Mouse (Mus musculus): ENCODE measurements around the gene Rab6b. TPM values are rescaled to one million over a fixed set of nuclear protein-coding genes. Genes with fewer than 3 reads are reported as not detected.

Gene Rab6b
- polyA plus RNA-seq, 1 experiment from 2014 or later, result 4.3 TPM

GRCm38 (mm10) chr9:103212654-103213420 is 101.2 kb downstream of the Rab6b start:
- H3K4me3 ChIP-seq (ENCODE audit: low read depth, low read length), result peak overlapping the region; percentile 7; the same call in 1 of the 2 replicates
- 74% methylated on average over 28 of the region's 28 CpGs for WGBS
- H3K4me2 ChIP-seq (replicated peaks; ENCODE audit: low read depth), result no peak overlapping the region

DNA sequence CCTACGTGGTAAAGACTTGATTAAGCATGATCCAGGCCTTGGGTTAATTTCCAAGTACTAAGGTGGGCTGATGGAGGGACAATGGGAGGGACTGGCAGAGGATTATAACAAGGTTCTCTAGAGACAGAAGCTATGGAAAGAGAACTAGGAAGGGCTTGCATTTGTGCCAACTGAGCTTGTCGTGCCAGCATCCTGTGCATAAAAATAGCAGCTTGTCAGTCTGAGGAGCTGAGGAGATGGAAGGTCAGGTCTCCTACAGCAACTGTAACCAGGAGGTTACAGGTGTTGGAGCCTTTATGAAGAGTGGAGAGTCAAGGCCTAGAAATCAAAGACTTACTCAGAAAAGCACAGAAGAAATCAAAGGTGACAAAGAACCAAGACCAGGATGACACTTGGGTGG is 102.0 kb downstream of the Rab6b start:
- 64% methylated on average over 2 of the region's 2 CpGs for WGBS

More at GRCm38 (mm10) chr9:103212654-103213420, 101.2 kb downstream of the Rab6b start:
- Histone ChIP-seq H3K36me3 (ENCODE audit: control insufficient read depth, insufficient read depth) (no peaks in the 10 kb centered on the region), H3K9ac (ENCODE audit: low read depth, low read length) (no peak overlapping the region), H3K9me3 (ENCODE audit: control insufficient read depth) (no peaks in the 10 kb centered on the region), H3K27ac (ENCODE audit: low read depth, low read length) (no peak overlapping the region), H3K27me3 (replicated peaks; ENCODE audit: control insufficient read depth, insufficient read depth, low read length) (no peaks in the 10 kb centered on the region), H3K4me1 (replicated peaks; ENCODE audit: control insufficient read depth, insufficient read depth, low read length) (no peaks in the 10 kb centered on the region)
- no peak for ATAC-seq
- TF ChIP-seq CTCF (IDR thresholded peaks at IDR 0.05; ENCODE audit: low read depth), result no peak

DNA sequence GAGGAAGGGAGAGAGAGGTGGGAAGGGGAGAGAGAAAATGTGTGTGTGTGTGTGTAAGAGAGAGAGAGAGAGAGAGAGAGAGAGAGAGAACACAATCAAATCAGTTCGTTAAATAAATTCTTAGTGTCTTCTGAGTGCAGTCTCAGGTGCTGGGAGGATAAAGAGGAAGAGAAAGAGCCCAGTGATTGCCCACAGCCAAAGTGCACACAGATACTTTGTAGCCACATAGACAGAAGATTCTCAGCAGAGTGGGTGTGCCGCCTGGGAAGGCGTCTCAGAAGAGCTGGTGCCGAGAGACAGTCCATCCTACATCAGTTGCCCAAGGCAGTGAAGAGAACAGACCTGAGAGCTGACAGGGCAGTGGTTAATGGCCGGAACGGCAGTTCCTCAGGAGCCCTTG is 102.7 kb downstream of the Rab6b start:
- no peak for ATAC-seq
- no peak for TF ChIP-seq CTCF (IDR thresholded peaks at IDR 0.05; ENCODE audit: low read depth)

More for the DNA sequence above, 102.0 kb downstream of the Rab6b start:
- Histone ChIP-seq H3K27me3 (replicated peaks; ENCODE audit: control insufficient read depth, insufficient read depth, low read length) (no peaks in the 10 kb centered on the region), H3K9ac (ENCODE audit: low read depth, low read length) (no peak overlapping the region), H3K4me3 (ENCODE audit: low read depth, low read length) (no peak overlapping the region), H3K4me2 (replicated peaks; ENCODE audit: low read depth) (no peak overlapping the region), H3K4me1 (replicated peaks; ENCODE audit: control insufficient read depth, insufficient read depth, low read length) (no peaks in the 10 kb centered on the region), H3K9me3 (ENCODE audit: control insufficient read depth) (no peaks in the 10 kb centered on the region), H3K27ac (ENCODE audit: low read depth, low read length) (no peak overlapping the region), H3K36me3 (ENCODE audit: control insufficient read depth, insufficient read depth) (no peaks in the 10 kb centered on the region)
- TF ChIP-seq CTCF (IDR thresholded peaks at IDR 0.05; ENCODE audit: low read depth), result no peak
- ATAC-seq, result no peak

GRCm38 (mm10) chr9:103224721-103225120 is 113.1 kb downstream of the Rab6b start:
- ATAC-seq, result no peak
- no peak overlapping the region for H3K4me2 ChIP-seq (replicated peaks; ENCODE audit: low read depth)
- no peak overlapping the region for H3K4me3 ChIP-seq (ENCODE audit: low read depth, low read length)
- no peaks in the 10 kb centered on the region for H3K4me1 ChIP-seq (replicated peaks; ENCODE audit: control insufficient read depth, insufficient read depth, low read length)
- WGBS, result 92% methylated on average over 7 of the region's 7 CpGs
- no peak overlapping the region for H3K27ac ChIP-seq (ENCODE audit: low read depth, low read length)
- no peaks in the 10 kb centered on the region; the same call in 1 of the 2 replicates for H3K36me3 ChIP-seq (ENCODE audit: control insufficient read depth, insufficient read depth)
- no peak overlapping the region for H3K9ac ChIP-seq (ENCODE audit: low read depth, low read length)
- TF ChIP-seq CTCF (IDR thresholded peaks at IDR 0.05; ENCODE audit: low read depth), result no peak
- H3K9me3 ChIP-seq (ENCODE audit: control insufficient read depth), result no peaks in the 10 kb centered on the region
- no peaks in the 10 kb centered on the region for H3K27me3 ChIP-seq (replicated peaks; ENCODE audit: control insufficient read depth, insufficient read depth, low read length)

More for the DNA sequence above, 102.7 kb downstream of the Rab6b start:
- WGBS, result 78% methylated on average over 6 of the region's 6 CpGs
- Histone ChIP-seq H3K9ac (ENCODE audit: low read depth, low read length) (no peak overlapping the region), H3K4me2 (replicated peaks; ENCODE audit: low read depth) (no peak overlapping the region), H3K36me3 (ENCODE audit: control insufficient read depth, insufficient read depth) (no peaks in the 10 kb centered on the region), H3K4me3 (ENCODE audit: low read depth, low read length) (no peak overlapping the region), H3K27ac (ENCODE audit: low read depth, low read length) (no peak overlapping the region), H3K4me1 (replicated peaks; ENCODE audit: control insufficient read depth, insufficient read depth, low read length) (no peaks in the 10 kb centered on the region), H3K27me3 (replicated peaks; ENCODE audit: control insufficient read depth, insufficient read depth, low read length) (no peaks in the 10 kb centered on the region), H3K9me3 (ENCODE audit: control insufficient read depth) (no peaks in the 10 kb centered on the region)

DNA sequence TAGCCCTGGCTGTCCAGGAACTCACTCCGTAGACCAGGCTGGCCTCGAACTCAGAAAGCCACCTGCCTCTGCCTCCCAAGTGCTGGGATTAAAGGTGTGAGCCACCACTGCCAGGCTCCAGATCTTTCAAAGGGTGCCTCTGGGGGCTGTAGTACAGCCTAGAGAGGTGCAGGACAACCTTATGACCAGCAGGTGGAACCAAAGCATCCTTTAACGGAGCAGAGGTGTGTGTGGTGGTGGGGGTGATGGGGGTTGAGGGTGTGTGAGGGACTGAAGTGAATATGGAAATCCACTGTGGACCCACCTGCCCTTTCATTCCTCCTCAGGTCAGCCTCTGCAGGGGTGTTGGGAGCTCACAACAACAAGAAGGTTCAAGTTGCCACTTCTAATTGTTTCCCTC is 113.9 kb downstream of the Rab6b start:
- ATAC-seq, result no peak
- H3K4me2 ChIP-seq (replicated peaks; ENCODE audit: low read depth), result no peak overlapping the region
- WGBS, result 67% methylated on average over 3 of the region's 3 CpGs

DNA sequence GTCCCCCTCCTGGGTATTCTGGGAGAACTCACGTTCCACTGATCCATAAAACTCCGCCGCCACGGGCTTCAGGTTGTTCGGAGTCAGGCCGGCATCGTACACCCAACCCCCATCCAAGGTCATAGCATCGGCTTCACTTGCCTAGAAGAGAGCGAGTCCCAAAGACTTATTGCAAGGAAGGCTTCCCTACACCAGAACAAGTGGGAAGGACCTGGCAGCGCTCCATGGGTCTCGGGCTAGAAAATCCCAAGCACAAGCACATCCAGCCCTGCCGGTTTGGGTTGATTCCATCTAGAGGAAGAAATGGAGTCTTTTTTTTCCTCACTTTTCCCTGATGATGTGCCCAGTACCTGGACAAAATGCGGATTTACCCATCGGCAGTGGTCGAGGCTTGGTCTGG is 115.2 kb downstream of the Rab6b start:
- 92% methylated on average over 15 of the region's 15 CpGs for WGBS
- ATAC-seq, result no peak
- Histone ChIP-seq H3K4me2 (replicated peaks; ENCODE audit: low read depth) (no peak overlapping the region), H3K4me3 (ENCODE audit: low read depth, low read length) (no peak overlapping the region), H3K27me3 (replicated peaks; ENCODE audit: control insufficient read depth, insufficient read depth, low read length) (no peaks in the 10 kb centered on the region), H3K27ac (ENCODE audit: low read depth, low read length) (no peak overlapping the region), H3K9ac (ENCODE audit: low read depth, low read length) (no peak overlapping the region), H3K36me3 (ENCODE audit: control insufficient read depth, insufficient read depth) (no peaks in the 10 kb centered on the region; the same call in 1 of the 2 replicates), H3K4me1 (replicated peaks; ENCODE audit: control insufficient read depth, insufficient read depth, low read length) (0 out of 2 replicates have a peak, but pooled peaks cover 2% of the 10 kb centered on the region), H3K9me3 (ENCODE audit: control insufficient read depth) (no peaks in the 10 kb centered on the region)
- no peak for TF ChIP-seq CTCF (IDR thresholded peaks at IDR 0.05; ENCODE audit: low read depth)

More for the DNA sequence above, 113.9 kb downstream of the Rab6b start:
- Histone ChIP-seq H3K27ac (ENCODE audit: low read depth, low read length) (no peak overlapping the region), H3K9me3 (ENCODE audit: control insufficient read depth) (no peaks in the 10 kb centered on the region), H3K36me3 (ENCODE audit: control insufficient read depth, insufficient read depth) (no peaks in the 10 kb centered on the region; the same call in 1 of the 2 replicates), H3K27me3 (replicated peaks; ENCODE audit: control insufficient read depth, insufficient read depth, low read length) (no peaks in the 10 kb centered on the region), H3K4me3 (ENCODE audit: low read depth, low read length) (no peak overlapping the region), H3K9ac (ENCODE audit: low read depth, low read length) (no peak overlapping the region), H3K4me1 (replicated peaks; ENCODE audit: control insufficient read depth, insufficient read depth, low read length) (0 out of 2 replicates have a peak, but pooled peaks cover under 1% of the 10 kb centered on the region)
- TF ChIP-seq CTCF (IDR thresholded peaks at IDR 0.05; ENCODE audit: low read depth), result peak; percentile 77

Measured in intestine, postnatal 0 days (tissue).